Mouse (Mus musculus): ENCODE measurements around the gene Eras.
"Not testable (repeated sequence)": the region's sequence is repeated elsewhere in the genome, so short reads cannot be mapped to it uniquely, and the experiment has no call there.

The Eras gene

DNA sequence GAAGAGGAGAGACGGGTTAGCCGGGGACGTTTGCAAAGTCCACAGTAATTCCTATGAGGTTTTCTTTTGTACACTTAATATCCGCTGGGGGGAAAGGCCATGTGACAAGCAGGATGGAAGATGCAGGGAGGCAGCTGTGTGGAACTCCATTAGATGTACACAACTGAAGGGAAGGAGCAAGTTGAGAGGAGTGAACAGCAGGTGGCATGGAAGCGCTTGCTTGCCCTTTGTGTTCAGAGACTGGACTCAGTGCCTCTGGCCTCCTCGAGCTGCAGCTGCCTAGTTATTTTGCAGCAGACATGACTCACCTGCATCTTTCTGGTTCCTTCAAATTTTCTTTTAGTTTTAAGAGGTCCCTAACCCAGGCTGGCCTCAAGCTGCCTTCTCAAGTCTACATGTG, 17.9 kb downstream of the Eras start:
- DNase-seq (ENCODE audit: low spot score) = peak; percentile 34

DNA sequence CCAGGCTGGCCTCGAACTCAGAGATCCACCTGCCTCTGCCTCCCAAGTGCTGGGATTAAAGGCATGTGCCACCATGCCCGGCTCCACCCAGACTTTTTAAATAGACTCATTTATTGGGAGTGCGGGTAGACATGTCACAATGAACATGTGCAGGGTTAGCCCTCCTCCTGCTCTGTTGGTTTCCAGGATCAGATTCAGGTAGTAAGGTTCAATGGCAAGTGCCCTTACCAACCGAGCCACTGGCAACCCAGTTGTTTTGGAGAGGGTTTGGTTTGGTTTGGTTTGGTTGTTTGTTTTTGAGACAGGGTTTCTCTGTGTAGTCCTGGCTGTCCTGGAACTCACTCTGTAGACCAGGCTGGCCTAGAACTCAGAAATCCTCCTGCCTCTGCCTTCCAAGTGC, 19.2 kb downstream of the Eras start, which contains the start of gene Gm10490:
Gm10490 (plus strand) TSS at position 301 of the 400 bp plus-strand sequence.
- not testable (repeated sequence) for DNase-seq (ENCODE audit: low spot score)

DNA sequence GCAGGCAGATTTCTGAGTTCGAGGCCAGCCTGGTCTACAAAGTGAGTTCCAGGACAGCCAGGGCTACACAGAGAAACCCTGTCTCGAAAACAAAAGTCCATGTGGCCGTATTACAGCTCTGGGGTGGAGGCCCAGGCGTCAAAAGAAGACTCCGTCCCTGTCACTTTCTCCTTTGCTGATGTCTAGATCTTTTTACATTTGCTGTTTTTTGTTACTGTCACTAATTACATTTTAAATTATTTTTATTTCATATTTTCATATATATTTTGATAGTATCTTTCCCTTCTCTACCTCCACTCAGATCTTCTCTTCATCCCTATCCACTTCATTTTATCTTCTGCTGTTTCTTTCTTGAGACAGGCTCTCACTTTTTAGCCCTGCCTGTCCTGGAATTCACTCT, 20.7 kb downstream of the Eras start, which contains the start of gene Gm10491:
Gm10491 (minus strand) TSS at position 101 of the 400 bp plus-strand sequence.
- no peak for DNase-seq (ENCODE audit: low spot score)

DNA sequence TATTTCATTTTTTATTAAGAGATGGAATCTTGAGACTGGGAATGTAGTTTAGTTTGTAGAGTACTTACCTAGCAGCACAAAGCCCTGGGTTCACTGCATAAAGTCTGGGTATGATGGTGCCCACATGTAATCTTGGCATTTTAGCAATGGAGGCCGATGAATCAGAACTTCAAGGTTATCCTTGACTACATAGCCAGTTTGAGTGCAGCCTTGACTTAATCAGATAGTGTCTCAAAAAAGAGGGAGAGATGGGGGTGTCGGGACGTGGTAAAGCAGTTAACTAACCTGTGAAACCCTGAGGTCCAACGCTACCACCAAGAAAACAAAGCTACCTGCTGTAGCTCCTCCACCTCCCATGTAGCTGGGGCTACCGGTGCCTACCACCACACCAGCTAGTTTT, 24.0 kb downstream of the Eras start:
- no peak for DNase-seq (ENCODE audit: low spot score)

DNA sequence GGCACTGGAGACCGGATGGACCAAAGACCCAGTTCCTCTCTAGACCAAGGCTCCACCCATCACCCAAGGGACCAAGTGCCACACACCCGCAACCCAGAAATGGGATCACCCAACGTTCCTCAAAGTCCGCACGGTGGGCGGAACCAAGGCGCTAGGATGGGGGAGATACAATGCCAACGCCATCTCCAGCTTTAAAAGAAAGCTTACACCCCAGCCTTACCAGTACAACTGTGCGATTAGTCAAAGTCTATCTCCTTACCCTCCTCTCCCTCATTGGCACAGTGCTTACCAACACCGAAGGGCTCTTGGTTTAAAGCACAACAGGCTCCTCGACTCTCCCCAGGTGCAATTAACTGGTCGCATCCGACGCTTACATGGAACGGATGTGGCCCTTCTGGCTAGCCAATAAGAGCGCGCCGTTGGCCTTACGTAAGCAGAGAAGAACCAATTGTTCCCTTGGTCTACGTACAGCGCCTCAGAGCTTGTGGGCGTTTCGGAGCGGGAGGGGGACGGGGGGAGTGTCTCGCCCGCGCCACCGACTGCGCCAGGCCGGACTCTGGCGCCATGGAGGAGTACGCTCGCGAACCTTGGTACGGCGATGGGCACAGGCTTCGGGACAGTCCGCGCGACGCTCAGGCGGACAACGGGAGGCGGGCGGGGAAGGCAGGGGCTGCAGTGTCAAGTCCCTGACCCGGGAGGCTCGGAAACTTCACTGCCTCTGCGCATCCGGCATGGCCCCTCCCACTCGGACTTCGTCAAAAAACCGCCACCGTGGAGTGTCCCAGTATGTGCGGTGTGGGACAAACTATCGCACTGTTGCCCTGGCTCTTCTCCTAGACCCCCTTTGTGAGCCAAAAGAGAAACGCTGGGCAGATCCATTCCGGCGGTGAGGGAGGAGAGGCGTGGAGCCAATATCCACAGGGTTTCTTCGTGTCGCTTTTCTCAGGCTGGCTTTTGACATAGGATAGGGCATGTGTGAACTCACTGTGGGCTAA, 29.2 kb downstream of the Eras start, which contains the start of the genes Pqbp1 and Timm17b:
Pqbp1 (minus strand) TSS at position 390 of the 995 bp plus-strand sequence.
Timm17b (plus strand) TSS at position 478 of the 995 bp plus-strand sequence.
- peak; percentile 96 for DNase-seq (ENCODE audit: low spot score)

DNA sequence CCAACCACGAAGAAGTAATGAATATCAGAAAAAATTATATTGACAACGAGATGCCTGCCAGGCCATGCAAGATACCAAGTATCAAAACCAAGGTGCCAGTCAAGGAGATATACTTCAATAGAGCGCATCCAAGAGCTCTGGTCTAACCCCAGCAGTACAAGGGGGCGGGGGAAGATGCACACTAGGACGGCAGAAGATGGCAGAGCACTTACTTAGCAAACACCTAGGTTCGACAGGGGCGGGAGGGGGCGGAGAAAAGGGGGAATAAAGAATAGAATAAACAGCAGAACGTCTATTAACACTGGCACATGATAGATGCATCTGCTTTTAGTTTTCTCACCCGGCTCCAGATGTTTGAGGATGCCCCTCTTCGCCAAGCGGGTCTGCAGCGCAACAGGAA, 30.2 kb downstream of the Eras start:
- no peak for DNase-seq (ENCODE audit: low spot score)

DNA sequence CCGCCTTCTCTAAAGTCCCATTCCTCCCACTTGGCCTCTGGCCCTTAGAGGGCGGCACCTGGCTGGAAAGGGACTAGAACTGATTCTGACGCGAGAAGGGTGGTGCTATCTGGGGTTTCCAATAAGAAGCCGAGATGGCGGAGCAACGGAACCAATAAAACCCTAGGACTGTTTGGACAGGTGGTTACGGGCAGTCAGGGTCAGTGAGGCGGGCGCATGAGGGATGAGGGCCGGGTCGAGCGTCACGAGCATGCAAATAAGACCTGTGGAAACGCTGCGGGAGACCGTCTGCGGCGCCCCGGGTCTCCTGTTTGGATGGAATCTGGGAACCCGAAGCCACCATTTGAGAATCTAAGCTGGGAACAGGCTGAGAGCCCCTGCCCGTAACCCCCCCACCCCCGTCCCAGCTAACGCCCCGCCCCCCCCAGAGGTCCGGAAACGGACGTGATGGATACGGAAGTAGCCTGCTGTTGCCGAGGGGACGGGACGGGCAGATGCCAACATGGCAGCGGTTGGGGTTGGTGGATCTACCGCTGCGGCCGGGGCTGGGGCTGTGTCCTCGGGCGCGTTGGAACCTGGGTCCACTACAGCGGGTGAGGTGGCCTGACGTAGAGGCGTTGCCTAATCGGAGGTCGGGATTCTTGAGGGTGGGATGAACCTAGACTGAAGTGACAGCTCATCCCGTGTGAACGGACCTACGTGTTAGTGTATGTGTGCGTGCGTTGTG, 44.4 kb downstream of the Eras start, which contains the start of gene Slc35a2:
Slc35a2 (plus strand) TSS at position 188 of the 727 bp plus-strand sequence.
- DNase-seq (ENCODE audit: low spot score) = peak; percentile 96

DNA sequence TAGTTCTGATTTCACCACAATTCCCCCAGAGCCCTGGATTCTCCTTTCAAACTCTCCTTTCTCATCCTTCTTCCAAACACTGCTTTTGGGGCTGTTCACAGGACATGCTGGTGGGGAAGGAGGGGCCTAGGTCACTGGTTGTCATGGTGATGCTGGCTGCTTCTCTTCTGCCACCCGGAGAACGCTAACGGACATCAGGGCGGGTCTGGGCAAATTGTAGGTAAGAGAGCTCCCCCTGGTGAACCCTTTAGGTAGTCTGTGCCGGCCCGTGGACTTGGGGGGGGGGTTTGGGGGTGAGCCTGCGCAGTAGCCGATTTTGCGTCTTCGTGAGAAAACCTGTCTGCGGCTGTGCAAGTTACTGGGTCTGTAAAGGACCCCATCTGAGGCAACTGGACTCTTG, 48.6 kb downstream of the Eras start:
- no peak for DNase-seq (ENCODE audit: low spot score)

DNA sequence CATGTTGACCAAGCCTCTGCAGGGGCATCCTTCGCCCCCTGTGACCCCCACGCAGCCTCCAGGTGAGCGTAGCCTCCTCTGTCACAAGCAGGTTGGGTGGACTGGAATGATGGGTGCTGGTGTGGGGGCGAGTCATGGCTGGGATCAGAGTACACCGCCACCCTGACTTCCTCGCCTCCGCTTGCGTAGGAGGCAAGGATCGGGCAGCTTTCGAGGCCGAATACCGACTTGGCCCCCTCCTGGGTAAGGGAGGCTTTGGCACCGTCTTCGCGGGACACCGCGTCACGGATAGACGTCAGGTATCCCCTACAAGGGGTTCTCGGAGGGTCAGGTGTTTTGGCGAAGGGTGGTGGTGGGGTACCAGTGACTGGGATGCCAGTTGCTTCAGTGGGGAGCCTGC, 49.9 kb downstream of the Eras start:
- no peak for DNase-seq (ENCODE audit: low spot score)

DNA sequence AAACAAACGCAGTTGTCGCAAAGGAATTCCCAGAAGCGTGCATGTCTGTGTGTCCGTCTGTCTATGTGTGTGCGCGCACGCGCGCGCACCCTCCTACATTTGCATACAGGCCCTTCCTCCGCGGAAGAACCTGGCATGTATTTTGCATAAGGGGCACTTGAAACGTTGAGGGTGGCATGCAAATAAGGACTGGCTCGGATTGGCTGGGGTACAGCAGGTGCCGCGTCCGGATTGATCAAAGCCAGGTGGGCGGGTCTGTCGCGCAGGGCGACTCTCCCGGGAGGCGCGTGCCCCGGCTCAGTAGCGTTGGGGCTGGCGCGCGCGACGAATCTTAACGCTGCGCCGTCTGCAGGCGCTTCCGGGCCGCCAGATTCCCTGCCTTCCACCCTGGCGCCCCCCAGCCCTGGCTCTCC, 50.4 kb downstream of the Eras start, which contains the start of gene Pim2:
Pim2 (plus strand) TSS at position 256 of the 413 bp plus-strand sequence.
- DNase-seq (ENCODE audit: low spot score) = no peak
